Mouse (Mus musculus) erythroblast, embryonic 14.5 days (primary cell): ENCODE data around the gene Scarb2. TPM values are rescaled to one million over a fixed set of nuclear protein-coding genes. Genes with fewer than 3 reads are reported as not detected.

ENCODE experiments used
- H3K27me3 ChIP-seq: 2 replicates; pipeline ENCODE4 v1.6.1; 2012; ENCODE audit warnings: inconsistent platforms; ENCODE audit not compliant: control insufficient read depth
- H3K36me3 ChIP-seq: 2 replicates; pipeline ENCODE4 v1.6.1; 2012; ENCODE audit warnings: mild to moderate bottlenecking, inconsistent platforms; ENCODE audit not compliant: control insufficient read depth
- H3K4me1 ChIP-seq: 2 replicates; pipeline ENCODE4 v1.6.1; 2012; ENCODE audit warnings: inconsistent platforms; ENCODE audit not compliant: control insufficient read depth
- H3K4me3 ChIP-seq: replicated peaks from 2 replicates; pipeline ENCODE3; 2012; ENCODE audit warnings: moderate library complexity, mild to moderate bottlenecking, inconsistent platforms
- H3K9me3 ChIP-seq: 2 replicates; pipeline ENCODE4 v1.6.1; 2012; ENCODE audit warnings: low read length, inconsistent platforms, mixed read lengths; ENCODE audit not compliant: control insufficient read depth
- GATA1 ChIP-seq: IDR thresholded peaks from 2 replicates; pipeline ENCODE4 v1.6.1; 2012; ENCODE audit warnings: low read length, inconsistent platforms, mixed read lengths
- TAL1 ChIP-seq: IDR thresholded peaks from 3 replicates; pipeline ENCODE4 v1.6.1; 2012; ENCODE audit warnings: low read length, inconsistent platforms, mixed read lengths
- polyA plus RNA-seq: library from polyadenylated mRNA; stranded (reverse); fragments of >175 nt; gene quantifications from 2 replicates; pipeline ENCODE4 v1.2.3, GENCODE M21; 2012

The Scarb2 gene
- polyA plus RNA-seq, 1 experiment = 0.14 TPM

DNA sequence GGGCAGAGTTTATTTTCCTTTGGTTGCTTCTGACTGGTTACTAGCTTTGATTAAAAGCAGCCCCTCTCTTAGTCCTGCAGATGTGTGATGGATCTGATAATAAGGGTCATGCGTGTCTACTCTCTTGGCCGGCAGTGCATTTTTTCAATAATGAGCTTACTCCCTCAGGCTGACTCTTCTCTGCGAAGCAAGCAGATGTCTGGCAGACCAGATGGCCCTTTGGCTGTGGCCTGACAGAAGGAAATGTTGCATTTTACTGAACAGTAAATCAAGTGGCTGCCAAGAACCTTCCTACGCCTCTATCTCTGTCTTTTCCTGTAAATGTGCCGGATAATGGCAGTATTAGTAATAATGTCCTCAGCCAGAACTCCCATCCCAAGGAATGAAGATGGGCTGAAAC lies 8.0 kb downstream of the Scarb2 start:
- Histone ChIP-seq H3K27me3 (no peaks in the 10 kb centered on the region), H3K4me3 (no peak overlapping the region), H3K4me1 (peaks cover 4% of the 10 kb centered on the region), H3K36me3 (no peaks in the 10 kb centered on the region), H3K9me3 (no peaks in the 10 kb centered on the region)
- TF ChIP-seq TAL1 (no peak), GATA1 (no peak)

DNA sequence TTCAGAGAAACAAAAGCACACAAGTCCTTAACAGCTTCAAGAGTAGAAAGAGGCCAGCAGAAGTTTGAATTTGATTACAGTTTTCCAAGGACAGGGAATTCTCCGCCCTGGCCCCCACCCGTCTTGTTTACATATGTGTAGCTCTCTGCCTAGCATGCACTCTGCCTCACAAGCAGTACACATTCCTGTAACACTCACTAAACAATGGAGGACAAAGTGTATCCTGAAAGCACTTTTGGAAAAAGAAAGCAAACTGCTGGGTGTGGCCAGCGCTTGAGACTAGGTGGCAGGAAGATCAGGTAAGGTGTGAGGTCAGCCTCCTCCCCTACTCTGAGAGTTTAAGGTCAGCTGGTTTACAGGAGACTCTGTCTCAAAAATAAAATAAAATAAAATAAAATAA lies 8.4 kb downstream of the Scarb2 start:
- Histone ChIP-seq H3K4me3 (no peak overlapping the region), H3K27me3 (no peaks in the 10 kb centered on the region), H3K36me3 (no peaks in the 10 kb centered on the region), H3K9me3 (no peaks in the 10 kb centered on the region), H3K4me1 (no peaks in the 10 kb centered on the region; the same call in none of the 2 replicates)
- TF ChIP-seq TAL1 (no peak), GATA1 (no peak)

DNA sequence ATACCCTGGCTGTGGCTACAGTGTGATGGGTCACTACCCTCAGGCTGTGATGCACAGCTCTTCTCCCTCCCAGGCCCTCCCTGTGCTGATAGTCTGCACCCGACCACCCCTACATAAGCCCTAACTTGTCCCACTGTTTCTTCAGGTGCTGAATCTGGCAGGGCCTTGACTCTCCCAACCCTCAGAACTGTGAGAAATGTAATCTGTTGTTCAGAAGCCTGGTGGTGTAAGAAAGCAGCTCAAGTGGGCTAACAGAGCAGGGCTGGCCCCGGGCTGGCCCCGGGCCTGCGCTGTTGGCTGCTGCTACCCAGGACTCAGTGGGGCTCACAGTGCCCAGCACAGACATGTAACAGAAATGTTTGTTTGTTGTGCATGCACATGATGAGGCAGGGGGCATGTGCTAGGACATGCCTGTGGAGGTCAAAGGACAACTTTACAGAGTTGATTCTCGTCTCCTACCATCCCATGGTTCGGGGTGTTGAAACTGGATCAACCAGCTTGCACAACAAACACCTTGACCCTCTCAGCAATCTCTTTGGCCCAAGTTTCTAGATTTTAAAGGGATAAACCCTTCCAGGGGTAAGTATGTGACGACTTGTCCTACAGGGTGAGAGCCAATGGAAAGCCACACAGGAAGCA lies 10.7 kb downstream of the Scarb2 start:
- no peak overlapping the region for H3K4me3 ChIP-seq
- H3K36me3 ChIP-seq = no peaks in the 10 kb centered on the region
- H3K27me3 ChIP-seq = no peaks in the 10 kb centered on the region
- TF ChIP-seq TAL1 (no peak), GATA1 (no peak)
- H3K4me1 ChIP-seq = peaks cover 3% of the 10 kb centered on the region
- no peaks in the 10 kb centered on the region for H3K9me3 ChIP-seq

DNA sequence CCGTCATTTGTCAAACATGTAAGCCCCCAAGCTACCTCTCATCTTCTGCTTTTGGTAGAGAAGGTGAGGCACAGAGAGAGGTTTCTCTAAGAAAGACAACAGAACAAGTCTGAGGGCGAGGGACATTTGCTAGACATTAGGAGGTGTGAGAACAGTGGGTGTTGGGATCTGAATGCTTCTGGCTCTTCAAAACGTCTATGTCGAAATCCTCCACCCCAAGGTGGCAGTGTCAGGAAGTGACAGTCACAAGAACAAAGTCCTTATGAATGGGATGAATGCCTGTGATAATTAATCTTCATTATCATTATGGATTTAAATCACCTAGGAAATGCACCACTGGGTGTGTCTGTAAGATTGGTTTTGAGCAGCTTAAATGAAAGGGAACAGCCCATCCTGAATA lies 11.3 kb downstream of the Scarb2 start:
- H3K4me3 ChIP-seq = no peak overlapping the region
- no peaks in the 10 kb centered on the region for H3K9me3 ChIP-seq
- peaks cover 9% of the 10 kb centered on the region for H3K4me1 ChIP-seq
- TF ChIP-seq GATA1 = no peak
- no peak for TF ChIP-seq TAL1
- no peaks in the 10 kb centered on the region for H3K27me3 ChIP-seq
- H3K36me3 ChIP-seq = no peaks in the 10 kb centered on the region

DNA sequence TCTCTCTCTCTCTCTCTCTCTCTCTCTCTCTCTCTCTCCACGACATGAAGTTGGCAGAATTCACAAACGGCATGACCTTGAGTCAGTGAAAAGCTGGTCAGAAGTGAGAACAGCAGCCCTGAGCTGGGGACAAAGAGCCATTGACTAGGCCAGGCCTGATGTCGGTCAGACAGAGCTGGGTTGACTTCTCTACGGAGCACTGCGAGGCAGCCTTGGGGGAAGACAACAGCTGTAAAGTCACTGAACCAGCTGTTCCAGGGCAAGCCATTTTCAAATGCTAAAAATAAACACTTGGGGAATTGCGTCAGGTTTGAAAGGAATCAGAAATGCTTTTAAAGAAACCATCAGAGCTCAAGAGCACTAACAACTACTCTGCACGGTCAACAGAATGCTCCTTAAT lies 13.2 kb downstream of the Scarb2 start:
- H3K9me3 ChIP-seq = no peaks in the 10 kb centered on the region
- peaks cover 24% of the 10 kb centered on the region for H3K4me1 ChIP-seq
- no peaks in the 10 kb centered on the region for H3K27me3 ChIP-seq
- TF ChIP-seq GATA1 (no peak), TAL1 (no peak)
- H3K36me3 ChIP-seq = no peaks in the 10 kb centered on the region
- no peak overlapping the region for H3K4me3 ChIP-seq

DNA sequence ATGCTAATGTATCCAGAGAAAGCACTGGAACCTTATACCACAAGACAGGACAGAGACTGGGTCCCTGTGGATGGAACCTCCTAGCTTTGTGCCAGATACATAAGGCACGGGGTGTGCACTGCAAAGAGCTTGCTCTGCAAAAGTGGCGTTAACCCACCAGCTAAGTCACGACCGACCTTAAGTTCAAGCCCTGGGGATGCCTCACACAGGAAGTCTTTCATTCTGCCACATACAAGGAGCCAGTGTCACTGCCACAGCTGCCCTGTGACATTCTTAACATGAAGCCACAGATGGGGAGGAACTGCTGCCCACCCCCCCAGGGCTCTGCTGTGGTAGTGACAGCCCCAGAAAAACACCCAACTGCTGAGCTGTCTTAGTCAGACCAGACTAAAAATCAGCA lies 15.9 kb downstream of the Scarb2 start:
- Histone ChIP-seq H3K36me3 (peaks cover 2% of the 10 kb centered on the region; the same call in 1 of the 2 replicates), H3K9me3 (no peaks in the 10 kb centered on the region), H3K4me1 (peaks cover 29% of the 10 kb centered on the region), H3K27me3 (no peaks in the 10 kb centered on the region), H3K4me3 (no peak overlapping the region)
- TF ChIP-seq GATA1 (no peak), TAL1 (no peak)

DNA sequence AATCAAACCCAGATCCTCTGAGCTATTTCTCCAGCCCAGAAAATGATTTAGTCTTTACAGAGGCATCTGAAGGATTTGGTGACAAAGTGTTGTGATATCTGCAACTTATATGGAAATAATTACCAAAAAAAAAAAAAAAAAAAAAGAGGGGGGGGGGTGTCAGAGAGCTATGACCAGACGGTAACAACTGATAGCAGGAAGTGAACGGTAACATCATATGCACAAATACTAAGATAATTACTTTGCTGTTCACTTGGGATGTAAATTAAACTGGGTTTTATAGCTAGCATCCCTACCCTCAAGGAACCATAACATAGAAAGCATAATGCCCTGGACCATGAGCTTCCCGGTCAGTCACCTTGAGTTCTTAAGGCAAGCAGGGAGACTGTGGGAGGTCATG lies 16.3 kb downstream of the Scarb2 start:
- H3K4me1 ChIP-seq = peaks cover 29% of the 10 kb centered on the region
- no peaks in the 10 kb centered on the region for H3K27me3 ChIP-seq
- TF ChIP-seq TAL1 (no peak), GATA1 (no peak)
- H3K36me3 ChIP-seq = peaks cover 2% of the 10 kb centered on the region; the same call in 1 of the 2 replicates
- H3K9me3 ChIP-seq = no peaks in the 10 kb centered on the region
- no peak overlapping the region for H3K4me3 ChIP-seq

DNA sequence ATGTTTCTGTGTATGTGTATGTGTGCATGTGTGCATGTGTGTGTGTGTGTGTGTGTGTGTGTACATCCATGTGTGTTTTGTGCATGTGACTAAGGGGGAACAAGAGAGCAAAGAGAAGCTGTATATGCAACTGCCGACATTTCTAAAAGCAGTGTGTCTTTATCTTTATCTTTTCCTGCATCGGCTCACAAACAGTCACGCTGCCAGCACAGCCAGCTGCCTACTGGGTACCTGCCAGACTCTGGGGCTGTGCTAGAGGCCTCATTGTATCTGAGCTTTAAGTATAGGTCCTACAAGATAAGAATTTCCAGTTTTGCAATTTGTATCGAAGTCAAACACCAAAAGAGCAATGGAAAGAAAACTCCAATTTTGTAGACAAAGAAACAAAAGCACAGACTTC lies 17.1 kb downstream of the Scarb2 start:
- Histone ChIP-seq H3K4me3 (no peak overlapping the region), H3K4me1 (peaks cover 33% of the 10 kb centered on the region)

DNA sequence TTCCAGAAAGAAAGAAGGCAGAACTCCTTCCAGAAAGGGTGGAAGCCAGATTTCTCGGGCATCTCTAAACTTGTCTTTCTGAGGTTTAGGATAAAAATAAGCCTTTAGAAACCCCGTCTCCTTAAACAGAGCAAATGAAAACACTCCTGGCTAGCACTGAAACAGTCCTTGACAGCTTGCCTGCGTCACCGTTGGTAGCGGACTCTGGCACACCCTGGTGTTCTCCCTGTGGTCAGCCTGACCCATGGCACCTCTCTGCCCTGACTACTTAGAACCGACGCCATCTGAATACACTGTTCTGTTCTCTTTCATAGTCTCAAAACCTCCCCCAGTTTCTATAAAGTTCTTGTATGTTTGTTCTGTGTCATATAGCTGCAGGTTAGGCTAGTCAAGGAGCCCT lies 17.7 kb downstream of the Scarb2 start:
- Histone ChIP-seq H3K4me1 (peaks cover 33% of the 10 kb centered on the region), H3K36me3 (peaks cover 4% of the 10 kb centered on the region; the same call in 1 of the 2 replicates), H3K27me3 (no peaks in the 10 kb centered on the region), H3K9me3 (no peaks in the 10 kb centered on the region), H3K4me3 (no peak overlapping the region)
- TF ChIP-seq GATA1 (no peak), TAL1 (no peak)

More for the DNA sequence above, 17.1 kb downstream of the Scarb2 start:
- Histone ChIP-seq H3K9me3 (no peaks in the 10 kb centered on the region), H3K27me3 (no peaks in the 10 kb centered on the region), H3K36me3 (peaks cover 2% of the 10 kb centered on the region; the same call in 1 of the 2 replicates)
- no peak for TF ChIP-seq TAL1
- TF ChIP-seq GATA1 = no peak

DNA sequence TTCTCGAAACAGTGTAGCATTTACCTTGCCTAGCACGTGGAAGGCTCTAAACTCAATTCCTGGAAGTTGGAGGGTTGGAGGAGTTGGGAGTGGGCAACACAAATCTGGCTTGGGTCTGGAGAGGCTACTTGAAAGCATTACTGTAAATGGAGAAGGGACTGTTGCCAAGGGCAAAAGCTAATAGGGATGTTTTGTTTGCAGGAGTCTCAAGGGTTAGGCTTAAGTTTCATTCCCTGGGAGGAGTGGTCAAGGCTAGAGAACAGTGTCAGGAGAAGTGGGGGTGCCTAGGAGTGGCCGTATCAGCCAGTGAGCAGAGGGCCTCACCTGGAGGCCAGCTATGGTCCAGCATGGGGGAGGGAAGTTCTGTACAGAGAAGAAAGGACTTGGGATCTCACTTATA lies 18.2 kb downstream of the Scarb2 start:
- H3K4me3 ChIP-seq = no peak overlapping the region
- no peaks in the 10 kb centered on the region for H3K27me3 ChIP-seq
- H3K36me3 ChIP-seq = peaks cover 7% of the 10 kb centered on the region; the same call in 1 of the 2 replicates
- H3K9me3 ChIP-seq = no peaks in the 10 kb centered on the region
- peaks cover 33% of the 10 kb centered on the region for H3K4me1 ChIP-seq
- TF ChIP-seq TAL1 = no peak
